Mouse (Mus musculus): ENCODE results near the gene Lrrc74a. TPM values are rescaled to one million over a fixed set of nuclear protein-coding genes. Genes with fewer than 3 reads are reported as not detected.

Lrrc74a gene
- polyA plus RNA-seq, 1 experiment from 2014 or later, result not detected

- Histone ChIP-seq H3K4me2 (no peak overlapping the region), H3K9me3 (replicated peaks; ENCODE audit: control insufficient read depth, low read length) (no peaks in the 10 kb centered on the region), H3K36me3 (ENCODE audit: control insufficient read depth, insufficient read depth, low read length) (peaks cover 10% of the 10 kb centered on the region), H3K27ac (ENCODE audit: low read depth, low read length) (no peak overlapping the region), H3K4me1 (ENCODE audit: control insufficient read depth, insufficient read depth, low read length) (peaks cover 28% of the 10 kb centered on the region), H3K4me3 (ENCODE audit: low read depth, low read length) (no peak overlapping the region), H3K9ac (ENCODE audit: low read depth, low read length) (no peak overlapping the region), H3K27me3 (ENCODE audit: control insufficient read depth, insufficient read depth, low read length) (no peaks in the 10 kb centered on the region)
- 53% methylated on average over 5 of the region's 5 CpGs for WGBS (ENCODE audit: insufficient replicate concordance)
- peak; percentile 7; the same call in 1 of the 2 replicates for ATAC-seq (replicated peaks; ENCODE audit: insufficient number of reproducible peaks, low FRiP score, low TSS enrichment)
Measured at GRCm38 (mm10) chr12:86692471-86693356, 41.5 kb upstream of the Lrrc74a start.

GRCm38 (mm10) chr12:86693389-86693788, 40.8 kb upstream of the Lrrc74a start:
- Histone ChIP-seq H3K27me3 (ENCODE audit: control insufficient read depth, insufficient read depth, low read length) (no peaks in the 10 kb centered on the region), H3K4me2 (no peak overlapping the region), H3K4me1 (ENCODE audit: control insufficient read depth, insufficient read depth, low read length) (peaks cover 25% of the 10 kb centered on the region; the same call in 1 of the 2 replicates), H3K36me3 (ENCODE audit: control insufficient read depth, insufficient read depth, low read length) (peaks cover 10% of the 10 kb centered on the region), H3K4me3 (ENCODE audit: low read depth, low read length) (no peak overlapping the region), H3K9me3 (replicated peaks; ENCODE audit: control insufficient read depth, low read length) (no peaks in the 10 kb centered on the region), H3K9ac (ENCODE audit: low read depth, low read length) (no peak overlapping the region), H3K27ac (ENCODE audit: low read depth, low read length) (no peak overlapping the region)
- no peak for ATAC-seq (replicated peaks; ENCODE audit: insufficient number of reproducible peaks, low FRiP score, low TSS enrichment)

- Histone ChIP-seq H3K27me3 (ENCODE audit: control insufficient read depth, insufficient read depth, low read length) (no peaks in the 10 kb centered on the region), H3K9ac (ENCODE audit: low read depth, low read length) (no peak overlapping the region), H3K4me3 (ENCODE audit: low read depth, low read length) (no peak overlapping the region), H3K4me2 (no peak overlapping the region), H3K9me3 (replicated peaks; ENCODE audit: control insufficient read depth, low read length) (no peaks in the 10 kb centered on the region), H3K27ac (ENCODE audit: low read depth, low read length) (no peak overlapping the region), H3K4me1 (ENCODE audit: control insufficient read depth, insufficient read depth, low read length) (peaks cover 28% of the 10 kb centered on the region), H3K36me3 (ENCODE audit: control insufficient read depth, insufficient read depth, low read length) (peaks cover 6% of the 10 kb centered on the region)
- WGBS (ENCODE audit: insufficient replicate concordance), result 91% methylated on average over 1 of the region's 1 CpGs
- ATAC-seq (replicated peaks; ENCODE audit: insufficient number of reproducible peaks, low FRiP score, low TSS enrichment), result no peak
Measured at GRCm38 (mm10) chr12:86694441-86694840, 39.7 kb upstream of the Lrrc74a start.

- 0 out of 2 replicates have a peak, but pooled peaks cover 3% of the 10 kb centered on the region for H3K27me3 ChIP-seq (ENCODE audit: control insufficient read depth, insufficient read depth, low read length)
- H3K27ac ChIP-seq (ENCODE audit: low read depth, low read length), result no peak overlapping the region
- ATAC-seq (replicated peaks; ENCODE audit: insufficient number of reproducible peaks, low FRiP score, low TSS enrichment), result no peak
- H3K4me3 ChIP-seq (ENCODE audit: low read depth, low read length), result no peak overlapping the region
- H3K9me3 ChIP-seq (replicated peaks; ENCODE audit: control insufficient read depth, low read length), result no peaks in the 10 kb centered on the region
- no peak overlapping the region for H3K4me2 ChIP-seq
- H3K36me3 ChIP-seq (ENCODE audit: control insufficient read depth, insufficient read depth, low read length), result peaks cover 8% of the 10 kb centered on the region
- H3K4me1 ChIP-seq (ENCODE audit: control insufficient read depth, insufficient read depth, low read length), result peaks cover 39% of the 10 kb centered on the region
- no peak overlapping the region for H3K9ac ChIP-seq (ENCODE audit: low read depth, low read length)
- 68% methylated on average over 2 of the region's 2 CpGs for WGBS (ENCODE audit: insufficient replicate concordance)
Measured at GRCm38 (mm10) chr12:86697996-86698395, 36.2 kb upstream of the Lrrc74a start.

- Histone ChIP-seq H3K9me3 (replicated peaks; ENCODE audit: control insufficient read depth, low read length) (no peaks in the 10 kb centered on the region), H3K36me3 (ENCODE audit: control insufficient read depth, insufficient read depth, low read length) (peaks cover 11% of the 10 kb centered on the region), H3K27ac (ENCODE audit: low read depth, low read length) (no peak overlapping the region), H3K4me2 (no peak overlapping the region), H3K4me3 (ENCODE audit: low read depth, low read length) (no peak overlapping the region), H3K27me3 (ENCODE audit: control insufficient read depth, insufficient read depth, low read length) (0 out of 2 replicates have a peak, but pooled peaks cover 3% of the 10 kb centered on the region), H3K4me1 (ENCODE audit: control insufficient read depth, insufficient read depth, low read length) (peaks cover 34% of the 10 kb centered on the region), H3K9ac (ENCODE audit: low read depth, low read length) (no peak overlapping the region)
- no peak for ATAC-seq (replicated peaks; ENCODE audit: insufficient number of reproducible peaks, low FRiP score, low TSS enrichment)
Measured at GRCm38 (mm10) chr12:86698537-86698936, 35.6 kb upstream of the Lrrc74a start.

GRCm38 (mm10) chr12:86699965-86700926, 33.9 kb upstream of the Lrrc74a start:
- no peaks in the 10 kb centered on the region for H3K9me3 ChIP-seq (replicated peaks; ENCODE audit: control insufficient read depth, low read length)
- WGBS (ENCODE audit: insufficient replicate concordance), result 29% methylated on average over 19 of the region's 19 CpGs
- peaks cover 11% of the 10 kb centered on the region for H3K36me3 ChIP-seq (ENCODE audit: control insufficient read depth, insufficient read depth, low read length)
- 0 out of 2 replicates have a peak overlapping the region, but pooled peaks have one; percentile 19 for H3K4me2 ChIP-seq
- no peak overlapping the region for H3K9ac ChIP-seq (ENCODE audit: low read depth, low read length)
- no peak overlapping the region for H3K4me3 ChIP-seq (ENCODE audit: low read depth, low read length)
- peaks cover 23% of the 10 kb centered on the region for H3K4me1 ChIP-seq (ENCODE audit: control insufficient read depth, insufficient read depth, low read length)
- no peak overlapping the region for H3K27ac ChIP-seq (ENCODE audit: low read depth, low read length)
- 0 out of 2 replicates have a peak, but pooled peaks cover 3% of the 10 kb centered on the region for H3K27me3 ChIP-seq (ENCODE audit: control insufficient read depth, insufficient read depth, low read length)
- no peak for ATAC-seq (replicated peaks; ENCODE audit: insufficient number of reproducible peaks, low FRiP score, low TSS enrichment)

GRCm38 (mm10) chr12:86700927-86701310, 33.2 kb upstream of the Lrrc74a start:
- no peak overlapping the region for H3K4me3 ChIP-seq (ENCODE audit: low read depth, low read length)
- 0 out of 2 replicates have a peak, but pooled peaks cover 3% of the 10 kb centered on the region for H3K27me3 ChIP-seq (ENCODE audit: control insufficient read depth, insufficient read depth, low read length)
- H3K36me3 ChIP-seq (ENCODE audit: control insufficient read depth, insufficient read depth, low read length), result peaks cover 11% of the 10 kb centered on the region
- no peak overlapping the region for H3K27ac ChIP-seq (ENCODE audit: low read depth, low read length)
- no peaks in the 10 kb centered on the region for H3K9me3 ChIP-seq (replicated peaks; ENCODE audit: control insufficient read depth, low read length)
- no peak for ATAC-seq (replicated peaks; ENCODE audit: insufficient number of reproducible peaks, low FRiP score, low TSS enrichment)
- H3K4me2 ChIP-seq, result no peak overlapping the region
- H3K4me1 ChIP-seq (ENCODE audit: control insufficient read depth, insufficient read depth, low read length), result peaks cover 18% of the 10 kb centered on the region
- 71% methylated on average over 4 of the region's 4 CpGs for WGBS (ENCODE audit: insufficient replicate concordance)
- no peak overlapping the region for H3K9ac ChIP-seq (ENCODE audit: low read depth, low read length)

- no peak for ATAC-seq (replicated peaks; ENCODE audit: insufficient number of reproducible peaks, low FRiP score, low TSS enrichment)
- 86% methylated on average over 4 of the region's 4 CpGs for WGBS (ENCODE audit: insufficient replicate concordance)
Measured at GRCm38 (mm10) chr12:86701491-86701890, 32.7 kb upstream of the Lrrc74a start.

More at GRCm38 (mm10) chr12:86701491-86701890, 32.7 kb upstream of the Lrrc74a start:
- peaks cover 11% of the 10 kb centered on the region for H3K36me3 ChIP-seq (ENCODE audit: control insufficient read depth, insufficient read depth, low read length)
- no peak overlapping the region for H3K4me2 ChIP-seq
- H3K9me3 ChIP-seq (replicated peaks; ENCODE audit: control insufficient read depth, low read length), result no peaks in the 10 kb centered on the region
- H3K4me1 ChIP-seq (ENCODE audit: control insufficient read depth, insufficient read depth, low read length), result peaks cover 18% of the 10 kb centered on the region
- 0 out of 2 replicates have a peak, but pooled peaks cover 3% of the 10 kb centered on the region for H3K27me3 ChIP-seq (ENCODE audit: control insufficient read depth, insufficient read depth, low read length)
- H3K4me3 ChIP-seq (ENCODE audit: low read depth, low read length), result no peak overlapping the region
- no peak overlapping the region for H3K9ac ChIP-seq (ENCODE audit: low read depth, low read length)
- no peak overlapping the region for H3K27ac ChIP-seq (ENCODE audit: low read depth, low read length)
